Mouse (Mus musculus): ENCODE measurements at regions not wholly inside any gene's neighbourhood (a gene's known extent, or its start where the extent isn't known, plus 50 kb on each side); places are given as distances from the start of the nearest gene placed in this dataset.

GRCm38 (mm10) chr11:23148048-23148596, 107.7 kb upstream of the Xpo1 start:
- ChIA-PET POLR2A (interaction anchor here in 3 of 4 experiments (0.5 to 1.5 kb wide), 6 partner anchors 24 to 323 kb away, joined by 3 to 9 read pairs (median 4); no protein-coding TSS in a partner anchor), CTCF (interaction anchor here in 3 of 4 experiments (0.6 to 1.8 kb wide), 3 partner anchors 7 to 62 kb away, joined by 3 to 8 read pairs (median 5); no protein-coding TSS in a partner anchor)

- CTCF ChIA-PET, result interaction anchor here (0.6 to 1.8 kb wide), 12 partner anchors 9 to 929 kb away, joined by 3 to 6 read pairs (median 4); partner anchors contain the start of gene Fam161a (in 1 of the 4)
- POLR2A ChIA-PET, result interaction anchor here (0.6 to 1.5 kb wide), 8 partner anchors 9 to 159 kb away, joined by 3 to 10 read pairs (median 3); partner anchors contain the start of genes Xpo1 (in 2 of the 4) and Cct4 (in 1 of the 4)
Measured at GRCm38 (mm10) chr11:23149556-23150244, 106.1 kb upstream of the Xpo1 start.

GRCm38 (mm10) chr11:23154851-23155250, 101.0 kb upstream of the Xpo1 start:
- CTCF ChIA-PET, result no interaction called here
- POLR2A ChIA-PET, result interaction anchor here in 1 of 4 experiments (1.0 kb wide), 1 partner anchor 24 kb away, joined by 3 read pairs; no protein-coding TSS in a partner anchor

GRCm38 (mm10) chr11:23168546-23169218, 87.2 kb upstream of the Xpo1 start:
- ChIA-PET POLR2A (interaction anchor here in 1 of 4 experiments (0.6 kb wide), 1 partner anchor 39 kb away, joined by 3 read pairs; no protein-coding TSS in a partner anchor), CTCF (interaction anchor here in 1 of 4 experiments (0.6 to 1.1 kb wide), 2 partner anchors 8 to 86 kb away, joined by 3 read pairs; no protein-coding TSS in a partner anchor)

- ChIA-PET CTCF (interaction anchor here in 1 of 4 experiments (0.7 kb wide), 1 partner anchor 894 kb away, joined by 3 read pairs; no protein-coding TSS in a partner anchor), POLR2A (interaction anchor here in 1 of 4 experiments (1.0 kb wide), 1 partner anchor 86 kb away, joined by 3 read pairs; the partner anchor contains the start of gene Xpo1)
Measured at GRCm38 (mm10) chr11:23169742-23170428, 86.0 kb upstream of the Xpo1 start.

- POLR2A ChIA-PET, result interaction anchor here in 1 of 4 experiments (1.0 kb wide), 1 partner anchor 85 kb away, joined by 3 read pairs; the partner anchor contains the start of gene Xpo1
- CTCF ChIA-PET, result interaction anchor here in 1 of 4 experiments (1.9 kb wide), 1 partner anchor 157 kb away, joined by 4 read pairs; no protein-coding TSS in a partner anchor
Measured at GRCm38 (mm10) chr11:23170813-23171212, 85.0 kb upstream of the Xpo1 start.

- POLR2A ChIA-PET, result interaction anchor here in 1 of 4 experiments (0.7 kb wide), 1 partner anchor 47 kb away, joined by 9 read pairs; no protein-coding TSS in a partner anchor
- CTCF ChIA-PET, result interaction anchor here in 1 of 4 experiments (1.9 kb wide), 1 partner anchor 158 kb away, joined by 4 read pairs; no protein-coding TSS in a partner anchor
Measured at GRCm38 (mm10) chr11:23171760-23172159, 84.1 kb upstream of the Xpo1 start.

GRCm38 (mm10) chr11:23181647-23182046, 74.2 kb upstream of the Xpo1 start:
- POLR2A ChIA-PET, result interaction anchor here in 2 of 4 experiments (1.0 to 1.4 kb wide), 3 partner anchors 22 to 79 kb away, joined by 3 to 5 read pairs (median 4); partner anchors contain the start of gene Xpo1 (in 1 of the 2)
- CTCF ChIA-PET, result interaction anchor here in 1 of 4 experiments (0.6 kb wide), 1 partner anchor 881 kb away, joined by 4 read pairs; no protein-coding TSS in a partner anchor

GRCm38 (mm10) chr11:23185211-23185610, 70.6 kb upstream of the Xpo1 start:
- ChIA-PET POLR2A (interaction anchor here in 2 of 4 experiments (0.6 to 2.3 kb wide), 6 partner anchors 26 to 177 kb away, joined by 3 to 8 read pairs (median 4); partner anchors contain the start of genes Xpo1 (in 2 of the 2) and Fam161a (in 1 of the 2)), CTCF (no interaction called here)

- POLR2A ChIA-PET, result interaction anchor here (0.5 to 1.7 kb wide), 6 partner anchors 18 to 217 kb away, joined by 3 to 6 read pairs (median 4); partner anchors contain the start of gene Xpo1 (in 2 of the 4)
- CTCF ChIA-PET, result no interaction called here
Measured at GRCm38 (mm10) chr11:23201701-23202449, 54.0 kb upstream of the Xpo1 start.

GRCm38 (mm10) chr11:23203566-23203965, 52.3 kb upstream of the Xpo1 start:
- POLR2A ChIA-PET, result interaction anchor here in 2 of 4 experiments (1.3 to 2.4 kb wide), 3 partner anchors 22 to 53 kb away, joined by 3 to 16 read pairs (median 3); partner anchors contain the start of gene Xpo1 (in 2 of the 2)

GRCm38 (mm10) chr11:23204041-23204440, 51.8 kb upstream of the Xpo1 start:
- POLR2A ChIA-PET, result interaction anchor here (0.6 to 2.4 kb wide), 7 partner anchors 23 to 362 kb away, joined by 3 to 16 read pairs (median 3); partner anchors contain the start of gene Xpo1 (in 2 of the 4)
- CTCF ChIA-PET, result no interaction called here

More at GRCm38 (mm10) chr11:23203566-23203965, 52.3 kb upstream of the Xpo1 start:
- CTCF ChIA-PET, result interaction anchor here in 1 of 4 experiments (0.6 kb wide), 1 partner anchor 572 kb away, joined by 19 read pairs; no protein-coding TSS in a partner anchor
